9 mouse cellular contexts compared by ENCODE assay signal in the genomic region with DNA sequence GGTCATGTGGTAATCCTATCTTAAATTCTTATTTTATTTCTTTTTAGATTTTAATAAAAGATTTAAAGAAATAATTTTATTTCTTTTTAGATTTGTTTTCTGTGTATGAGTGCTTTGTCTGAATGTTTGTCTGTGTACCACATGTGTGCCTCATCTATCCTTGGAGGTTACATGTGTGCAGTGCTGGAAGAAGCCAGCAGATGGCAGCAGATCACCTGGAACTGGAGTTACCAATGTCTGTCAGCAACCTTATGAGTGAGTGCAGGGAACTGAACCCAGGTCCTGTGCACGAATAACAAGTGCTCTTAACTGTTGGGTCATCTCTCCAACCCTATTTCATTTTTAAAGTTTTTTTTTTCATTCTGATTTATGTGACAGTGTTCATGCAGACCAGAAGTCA. TPM values are rescaled to one million over a fixed set of nuclear protein-coding genes. Genes with fewer than 3 reads are reported as not detected.
DNase-seq lines count a peak whose midpoint lies in the region; ATAC-seq and TF ChIP-seq lines count a peak whose summit lies in the region.
"Had no signal": no experiment of that assay in that cellular context is flagged by ENCODE, and none has a peak within 500 bp of the region (broad histone marks: within the 10 kb centered on the region; RNA-seq: fewer than 3 reads in every experiment).

No protein-coding gene starts in this region.

- no peak for ATAC-seq in heart, embryonic 11.5 days (replicated peaks; ENCODE audit: insufficient number of reproducible peaks, low FRiP score, low TSS enrichment)
- no peak for ATAC-seq in neural tube, embryonic 11.5 days (ENCODE audit: insufficient read depth, low FRiP score, low TSS enrichment)

- TF ChIP-seq POLR2A in heart, adult 2 months (IDR thresholded peaks at IDR 0.05; ENCODE audit: insufficient read depth, low read depth, low read length): no peak

- no peak overlapping the region for H3K4me3 ChIP-seq in heart, adult 2 months
- no peak overlapping the region for H3K4me3 ChIP-seq in heart, embryonic 11.5 days (ENCODE audit: low read depth, low read length)
- no peak overlapping the region for H3K4me3 ChIP-seq in neural tube, embryonic 11.5 days (ENCODE audit: low read depth, low read length)
- H3K4me3 ChIP-seq: erythroblast, embryonic 14.5 days had no signal

- WGBS in heart, adult 2 months: 89% methylated on average over 1 of the region's 1 CpGs
- whole genome bisulfite sequencing in heart, embryonic 11.5 days (ENCODE audit: insufficient replicate concordance): 73% methylated on average over 1 of the region's 1 CpGs
- 87% methylated on average over 1 of the region's 1 CpGs for WGBS in neural tube, embryonic 11.5 days

- no peak overlapping the region for H3K27ac ChIP-seq in heart, adult 2 months
- no peak overlapping the region for H3K27ac ChIP-seq in heart, embryonic 11.5 days (ENCODE audit: low read depth, low read length)
- no peak overlapping the region for H3K27ac ChIP-seq in neural tube, embryonic 11.5 days (ENCODE audit: low read depth, low read length)

- H3K4me1 ChIP-seq in heart, adult 2 months (ENCODE audit: control insufficient read depth, insufficient read depth, low read length): peaks cover 5% of the 10 kb centered on the region; the same call in 1 of the 2 replicates
- H3K4me1 ChIP-seq in heart, embryonic 11.5 days (ENCODE audit: control insufficient read depth, insufficient read depth, low read length): peaks cover 10% of the 10 kb centered on the region
- H3K4me1 ChIP-seq in neural tube, embryonic 11.5 days (ENCODE audit: control insufficient read depth, insufficient read depth, low read length): no peaks in the 10 kb centered on the region

- DNase-seq in heart, adult 2 months: peak; percentile 33 to 64
- peak; percentile 53 for DNase-seq in CD4-positive helper T cell, adult 2 months (ENCODE audit: low read depth, low spot score)
- peak; percentile 50 for DNase-seq in adipocyte (ENCODE audit: low spot score)
- peak; percentile 57 for DNase-seq in embryo, embryonic 9.5 days (ENCODE audit: extremely low spot score)
- peak; percentile 17 to 31 for DNase-seq in left cerebral cortex, postnatal 25 days (ENCODE audit: low spot score in 2 of 2)
- peak; percentile 57 for DNase-seq in neural tube, embryonic 11.5 days (ENCODE audit: low spot score)
- no peak for DNase-seq in urinary bladder, adult 18-20 months (ENCODE audit: low spot score in 2 of 2)

- H3K27me3 ChIP-seq in heart, adult 2 months (ENCODE audit: control insufficient read depth, insufficient read depth, low read length): no peaks in the 10 kb centered on the region
- H3K27me3 ChIP-seq in heart, embryonic 11.5 days (ENCODE audit: control insufficient read depth, insufficient read depth, low read length): no peaks in the 10 kb centered on the region
- H3K27me3 ChIP-seq in neural tube, embryonic 11.5 days (ENCODE audit: control insufficient read depth, insufficient read depth, low read length): no peaks in the 10 kb centered on the region

- peak; percentile 87 for TF ChIP-seq CTCF in heart, adult 2 months (IDR thresholded peaks at IDR 0.05)

- H3K9ac ChIP-seq in heart, adult 2 months (ENCODE audit: low read depth, low read length): no peak overlapping the region
- no peak overlapping the region for H3K9ac ChIP-seq in heart, embryonic 11.5 days (ENCODE audit: low read depth, low read length)
- H3K9ac ChIP-seq in neural tube, embryonic 11.5 days (ENCODE audit: low read length): no peak overlapping the region

- no peaks in the 10 kb centered on the region for H3K79me2 ChIP-seq in heart, adult 2 months (replicated peaks; ENCODE audit: control insufficient read depth, insufficient read depth, low read length)

- 0 out of 2 replicates have a peak, but pooled peaks cover 6% of the 10 kb centered on the region for H3K9me3 ChIP-seq in heart, embryonic 11.5 days (replicated peaks; ENCODE audit: control insufficient read depth, low read length)
- no peaks in the 10 kb centered on the region for H3K9me3 ChIP-seq in neural tube, embryonic 11.5 days (ENCODE audit: control insufficient read depth, low read length)

- H3K36me3 ChIP-seq in heart, adult 2 months (ENCODE audit: control insufficient read depth, insufficient read depth, low read length): no peaks in the 10 kb centered on the region
- no peaks in the 10 kb centered on the region for H3K36me3 ChIP-seq in heart, embryonic 11.5 days (ENCODE audit: control insufficient read depth, insufficient read depth, low read length)
- no peaks in the 10 kb centered on the region for H3K36me3 ChIP-seq in neural tube, embryonic 11.5 days (ENCODE audit: control insufficient read depth, insufficient read depth, low read length)

- no peak overlapping the region for H3K4me2 ChIP-seq in heart, embryonic 11.5 days
- no peak overlapping the region for H3K4me2 ChIP-seq in neural tube, embryonic 11.5 days (ENCODE audit: low read depth)

- intact Hi-C loops in heart, adult 2 months (cut with DNase I): loop anchor here (2.0 to 5.0 kb wide), 2 partner anchors 44 to 75 kb away; no protein-coding TSS in a partner anchor
- intact Hi-C loops in left cerebral cortex, postnatal 25 days (cut with DNase I): loop anchor here (5.0 kb wide), 1 partner anchor 75 kb away; no protein-coding TSS in a partner anchor

- TF ChIP-seq EP300 in heart, adult 2 months (IDR thresholded peaks at IDR 0.05; ENCODE audit: insufficient read depth, low read depth, low read length): 0 out of 2 replicates have a peak, but pooled peaks have one; percentile 30

RNA-seq across cellular contexts. Expression of gene Tmem40, which starts 35.1 kb away (rescaled TPM):
- 1 to 10 TPM in 1 of 2 experiments, not detected in 1; 2.4 TPM for total RNA-seq in heart, adult 2 months (2021)
- 0.47 and 0.92 TPM in 2 replicates for polyA plus RNA-seq in heart, adult 2 months (2012; rRNA removed)
- polyA plus RNA-seq in heart, embryonic 11.5 days (2014; fragmentation: Nextera tagmentation; extraction: Ambion mirVana): 4.2 and 4.4 TPM in 2 replicates
- total RNA-seq in left cerebral cortex, postnatal 25 days (2021): 1 to 10 TPM; 2.3 to 3.0 TPM
- 2.0 and 2.3 TPM in 2 replicates for polyA plus RNA-seq in neural tube, embryonic 11.5 days (2014; fragmentation: Nextera tagmentation; extraction: Ambion mirVana)

RNA-seq across cellular contexts. Expression of gene Cand2, which starts 47.2 kb away (rescaled TPM):
- total RNA-seq in heart, adult 2 months (2021): 10 to 100 TPM; 69.3 to 77.2 TPM
- polyA plus RNA-seq in heart, adult 2 months (2012; rRNA removed): 59.0 and 68.4 TPM in 2 replicates
- 38.8 and 50.8 TPM in 2 replicates for polyA plus RNA-seq in heart, embryonic 11.5 days (2014; fragmentation: Nextera tagmentation; extraction: Ambion mirVana)
- 1 to 10 TPM; 2.0 to 2.2 TPM for total RNA-seq in left cerebral cortex, postnatal 25 days (2021)
- 37.7 and 37.9 TPM in 2 replicates for polyA plus RNA-seq in neural tube, embryonic 11.5 days (2014; fragmentation: Nextera tagmentation; extraction: Ambion mirVana)

RNA-seq across cellular contexts. Expression of gene Raf1, which starts 50.7 kb away (rescaled TPM):
- 100 to 1,000 TPM; 103 to 109 TPM for total RNA-seq in heart, adult 2 months (2021)
- polyA plus RNA-seq in heart, adult 2 months (2012; rRNA removed): 145 and 186 TPM in 2 replicates
- 96.3 and 107 TPM in 2 replicates for polyA plus RNA-seq in heart, embryonic 11.5 days (2014; fragmentation: Nextera tagmentation; extraction: Ambion mirVana)
- 100 to 1,000 TPM in 1 of 2 experiments, 10 to 100 TPM in 1; 83.1 to 109 TPM for total RNA-seq in left cerebral cortex, postnatal 25 days (2021)
- polyA plus RNA-seq in neural tube, embryonic 11.5 days (2014; fragmentation: Nextera tagmentation; extraction: Ambion mirVana): 158 and 161 TPM in 2 replicates

Comparison
In these comparisons a context has a peak if more than half of its experiments do, and no peak if none do; other contexts are left out.
1. DNase-seq: peak in heart, adult 2 months (2 of 2), CD4-positive helper T cell, adult 2 months (single experiment), adipocyte (single experiment), embryo, embryonic 9.5 days (single experiment), left cerebral cortex, postnatal 25 days (2 of 2) and neural tube, embryonic 11.5 days (single experiment); none in urinary bladder, adult 18-20 months (0 of 2).